Mouse (Mus musculus) ES-Bruce4 (cell line): ENCODE results near the gene Pola1. TPM values are rescaled to one million over a fixed set of nuclear protein-coding genes. Genes with fewer than 3 reads are reported as not detected.
A peak's percentile ranks its signal among the peaks of the same experiment; 100 is the strongest.

Experiments used
- H3K27ac ChIP-seq: 2 replicates; pipeline ENCODE4 v1.5.1; 2012; ENCODE audit warnings: low read length, inconsistent platforms; ENCODE audit not compliant: insufficient read depth
- H3K27me3 ChIP-seq: 2 replicates; pipeline ENCODE4 v1.6.1; 2012; ENCODE audit warnings: mild to moderate bottlenecking, low read length, inconsistent platforms; ENCODE audit not compliant: control insufficient read depth, poor library complexity, insufficient read depth, severe bottlenecking
- H3K36me3 ChIP-seq: 2 replicates; pipeline ENCODE4 v1.6.1; 2012; ENCODE audit warnings: inconsistent platforms, mild to moderate bottlenecking, low read length, moderate library complexity; ENCODE audit not compliant: control insufficient read depth, poor library complexity, insufficient read depth, severe bottlenecking
- H3K4me1 ChIP-seq: one replicate; pipeline ENCODE4 v1.8.1; 2011; ENCODE audit warnings: low read length; ENCODE audit not compliant: control insufficient read depth, insufficient read depth
- H3K4me3 ChIP-seq: 2 replicates; pipeline ENCODE4 v1.5.1; 2011; ENCODE audit warnings: low read depth, mild to moderate bottlenecking, low read length
- H3K9ac ChIP-seq: 2 replicates; pipeline ENCODE4 v1.6.1; 2012; ENCODE audit warnings: low read depth, mild to moderate bottlenecking, inconsistent platforms; ENCODE audit not compliant: poor library complexity, severe bottlenecking
- H3K9me3 ChIP-seq: replicated peaks from 2 replicates; pipeline ENCODE4 v1.6.1; 2012; ENCODE audit warnings: mild to moderate bottlenecking, low read length, inconsistent platforms; ENCODE audit not compliant: control insufficient read depth, poor library complexity, insufficient read depth, severe bottlenecking
- CTCF ChIP-seq: IDR thresholded peaks from one replicate; pipeline ENCODE4 v1.8.1; 2011; ENCODE audit warnings: low read depth, low read length
- EP300 ChIP-seq: IDR thresholded peaks from 2 replicates; pipeline ENCODE4 v1.6.1; 2011; ENCODE audit warnings: low read depth, low read length; ENCODE audit not compliant: insufficient read depth
- POLR2A ChIP-seq: IDR thresholded peaks from one replicate; pipeline ENCODE4 v1.8.1; 2011; ENCODE audit warnings: low read length; ENCODE audit not compliant: insufficient read depth
- polyA plus RNA-seq: library from polyadenylated mRNA; stranded (reverse); fragments of >200 nt; gene quantifications from 2 replicates; pipeline ENCODE4 v1.2.4, GENCODE M21; 2011; ENCODE audit warnings: low read depth; ENCODE audit not compliant: missing spikeins, insufficient read depth, insufficient read length

Gene Pola1
- polyA plus RNA-seq, 1 experiment: 46.8 TPM

DNA sequence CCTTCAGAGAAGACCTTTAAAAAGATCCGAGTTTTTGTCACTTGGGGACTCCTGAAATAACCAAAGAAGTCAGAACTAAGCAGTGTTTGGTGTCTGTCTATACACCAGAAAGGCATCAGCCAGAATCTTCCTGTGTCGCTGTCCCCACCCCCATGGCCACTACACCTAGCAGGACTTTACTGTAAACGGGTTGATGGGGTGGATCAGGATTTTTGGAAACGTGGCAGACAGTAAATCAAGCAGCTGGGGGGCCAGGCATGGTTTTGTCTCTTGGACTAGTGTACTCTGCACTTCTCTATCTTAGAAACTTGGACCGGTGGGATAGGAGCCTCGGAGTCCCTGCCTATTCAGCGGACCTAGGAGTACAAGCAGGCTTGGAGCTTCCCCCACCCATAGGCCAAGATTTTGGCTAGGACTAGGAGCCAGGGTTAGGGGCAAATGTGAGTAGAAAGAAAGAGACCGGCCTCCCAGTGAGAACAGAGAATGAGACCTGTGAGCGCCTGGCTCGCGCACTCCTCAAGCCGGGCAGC, 342.0 kb downstream of the Pola1 start:
- H3K27ac ChIP-seq: no peak overlapping the region

GRCm38 (mm10) chrX:93289076-93289475, 342.9 kb downstream of the Pola1 start:
- Histone ChIP-seq H3K4me1 (no peaks in the 10 kb centered on the region), H3K9me3 (0 out of 2 replicates have a peak, but pooled peaks cover 3% of the 10 kb centered on the region), H3K27me3 (peaks cover 19% of the 10 kb centered on the region), H3K9ac (0 out of 2 replicates have a peak overlapping the region, but pooled peaks have one; percentile 20), H3K36me3 (no peaks in the 10 kb centered on the region), H3K4me3 (peak overlapping the region; percentile 29), H3K27ac (no peak overlapping the region)
- no peak for TF ChIP-seq EP300
- TF ChIP-seq POLR2A: no peak
- TF ChIP-seq CTCF: no peak

More for the DNA sequence above, 342.0 kb downstream of the Pola1 start:
- Histone ChIP-seq H3K36me3 (no peaks in the 10 kb centered on the region), H3K4me1 (no peaks in the 10 kb centered on the region), H3K9ac (no peak overlapping the region), H3K4me3 (no peak overlapping the region), H3K9me3 (0 out of 2 replicates have a peak, but pooled peaks cover 3% of the 10 kb centered on the region), H3K27me3 (peaks cover 15% of the 10 kb centered on the region)
- TF ChIP-seq CTCF (no peak), POLR2A (no peak), EP300 (no peak)

DNA sequence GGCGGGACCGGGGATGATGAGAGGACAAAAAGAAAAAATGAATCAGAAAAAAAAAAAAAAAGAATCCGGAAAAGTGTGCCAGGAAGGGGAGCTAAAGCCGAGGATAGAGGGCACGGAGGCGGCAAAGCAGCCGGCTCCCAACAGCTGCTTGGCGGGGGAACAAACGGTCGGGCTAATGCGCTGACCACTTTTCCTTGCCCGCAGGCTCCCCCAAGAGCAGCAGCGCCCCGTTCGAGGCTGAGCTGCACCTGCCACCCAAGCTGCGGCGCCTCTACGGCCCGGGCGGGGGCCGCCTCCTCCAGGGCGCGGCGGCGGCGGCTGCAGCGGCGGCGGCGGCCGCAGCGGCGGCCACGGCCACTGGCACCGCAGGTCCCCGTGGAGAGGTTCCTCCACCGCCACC, 343.6 kb downstream of the Pola1 start:
- TF ChIP-seq EP300 (no peak), POLR2A (no peak), CTCF (no peak)
- H3K9me3 ChIP-seq: 0 out of 2 replicates have a peak, but pooled peaks cover 3% of the 10 kb centered on the region

DNA sequence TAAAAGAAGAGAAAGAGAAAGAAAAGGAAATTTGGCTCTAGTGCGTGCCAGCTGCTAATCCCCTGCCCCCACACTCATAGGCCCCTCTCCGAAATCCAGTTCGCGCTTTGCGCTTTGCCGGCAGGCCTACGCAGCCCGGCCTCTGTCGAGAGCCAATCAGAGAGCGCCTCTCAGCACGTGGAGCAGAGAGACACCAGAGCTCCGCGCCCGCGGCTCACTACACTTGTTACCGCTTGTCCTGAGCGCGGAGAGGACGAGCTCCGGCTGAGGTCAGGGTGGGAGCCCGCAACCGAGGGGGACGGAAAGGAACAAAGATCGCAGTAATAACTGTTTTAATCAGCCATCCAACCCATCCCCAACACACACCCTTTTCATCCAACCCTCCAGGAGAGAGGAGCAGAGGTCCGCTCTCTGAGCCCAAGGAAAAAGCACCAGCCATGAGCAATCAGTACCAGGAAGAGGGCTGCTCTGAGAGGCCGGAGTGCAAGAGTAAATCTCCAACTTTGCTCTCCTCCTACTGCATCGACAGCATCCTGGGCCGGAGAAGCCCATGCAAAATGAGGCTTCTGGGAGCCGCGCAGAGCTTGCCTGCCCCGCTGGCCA, 345.6 kb downstream of the Pola1 start, which contains the start of gene Arx:
Gene Arx, plus strand, starts transcription at position 155 of the 603 bp plus-strand sequence.
- Histone ChIP-seq H3K9ac (no peak within 1 kb of the TSS), H3K27ac (no peak within 1 kb of the TSS), H3K4me1 (no peaks in the 10 kb centered on the region), H3K27me3 (peaks cover 23% of the 10 kb centered on the region), H3K9me3 (0 out of 2 replicates have a peak, but pooled peaks cover 3% of the 10 kb centered on the region), H3K4me3 (peak within 1 kb of the TSS; percentile 57), H3K36me3 (no peaks in the 10 kb centered on the region)
- TF ChIP-seq EP300 (no peak), POLR2A (no peak), CTCF (no peak)

More for the DNA sequence above, 343.6 kb downstream of the Pola1 start:
- Histone ChIP-seq H3K4me3 (peak overlapping the region; percentile 29), H3K36me3 (no peaks in the 10 kb centered on the region), H3K27ac (no peak overlapping the region), H3K9ac (no peak overlapping the region), H3K27me3 (peaks cover 20% of the 10 kb centered on the region), H3K4me1 (no peaks in the 10 kb centered on the region)

GRCm38 (mm10) chrX:93285091-93285490, 346.9 kb downstream of the Pola1 start:
- no peak overlapping the region for H3K27ac ChIP-seq

DNA sequence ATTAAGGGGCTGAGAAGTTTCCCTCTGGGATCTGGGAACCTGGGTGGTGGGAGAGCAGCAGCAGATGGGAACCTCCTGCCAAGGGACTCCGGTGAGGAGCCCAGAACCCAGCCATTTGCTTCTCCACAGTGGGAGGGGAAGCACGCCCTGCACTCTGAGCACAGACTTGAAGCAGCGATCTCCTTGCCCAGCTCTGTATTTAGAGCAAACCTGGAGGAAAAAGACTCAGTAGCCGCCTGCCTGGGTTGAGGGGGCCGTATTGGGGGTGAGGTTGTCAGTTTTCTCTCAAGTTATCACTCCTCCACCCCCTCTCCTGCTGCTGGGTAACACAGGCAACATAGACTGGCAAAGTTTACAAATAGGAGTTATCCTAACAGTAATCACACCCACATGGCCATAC, 350.2 kb downstream of the Pola1 start:
- TF ChIP-seq POLR2A (no peak), EP300 (no peak), CTCF (no peak)
- Histone ChIP-seq H3K27me3 (peaks cover 10% of the 10 kb centered on the region), H3K9ac (peak overlapping the region; percentile 70), H3K4me1 (no peaks in the 10 kb centered on the region), H3K27ac (no peak overlapping the region), H3K9me3 (0 out of 2 replicates have a peak, but pooled peaks cover 3% of the 10 kb centered on the region), H3K4me3 (peak overlapping the region; percentile 66), H3K36me3 (no peaks in the 10 kb centered on the region)

More at GRCm38 (mm10) chrX:93285091-93285490, 346.9 kb downstream of the Pola1 start:
- Histone ChIP-seq H3K9me3 (0 out of 2 replicates have a peak, but pooled peaks cover 3% of the 10 kb centered on the region), H3K27me3 (peaks cover 17% of the 10 kb centered on the region), H3K4me1 (no peaks in the 10 kb centered on the region), H3K36me3 (no peaks in the 10 kb centered on the region), H3K4me3 (no peak overlapping the region), H3K9ac (no peak overlapping the region)
- TF ChIP-seq POLR2A (no peak), EP300 (no peak), CTCF (no peak)
